Mouse (Mus musculus) midbrain, embryonic 14.5 days (tissue): ENCODE data around the gene Sgf29. TPM values are rescaled to one million over a fixed set of nuclear protein-coding genes. Genes with fewer than 3 reads are reported as not detected.

ENCODE experiments used
- ATAC-seq: fragments of 200-750 bp; cut with Nextera tagmentation; 2 replicates; pipeline ENCODE4 v1.8.0; 2017; ENCODE audit warnings: moderate number of reproducible peaks, moderate library complexity; ENCODE audit not compliant: low FRiP score, low TSS enrichment
- DNase-seq: peaks from one replicate; pipeline ENCODE4 v3.0.0-alpha.2; 2015
- H3K27ac ChIP-seq: fragments of 300-500 bp; sonication (generic); replicated peaks from 2 replicates; pipeline ENCODE4 v1.5.1; 2014; ENCODE audit warnings: mild to moderate bottlenecking, low read depth, low read length, moderate library complexity
- H3K27me3 ChIP-seq: fragments of 300-500 bp; sonication (generic); 2 replicates; pipeline ENCODE4 v1.6.1; 2014; ENCODE audit warnings: low read length, control low read depth, mixed read lengths; ENCODE audit not compliant: control insufficient read depth, insufficient read depth
- H3K36me3 ChIP-seq: fragments of 300-500 bp; sonication (generic); 2 replicates; pipeline ENCODE4 v1.6.1; 2014; ENCODE audit warnings: low read length, control low read depth; ENCODE audit not compliant: control insufficient read depth, insufficient read depth
- H3K4me1 ChIP-seq: fragments of 300-500 bp; sonication (generic); 2 replicates; pipeline ENCODE4 v1.6.1; 2014; ENCODE audit warnings: mild to moderate bottlenecking, antibody characterized with exemption, low read length, control low read depth; ENCODE audit not compliant: control insufficient read depth, insufficient read depth
- H3K4me2 ChIP-seq: fragments of 300-500 bp; sonication (generic); 2 replicates; pipeline ENCODE4 v1.6.1; 2014; ENCODE audit warnings: mild to moderate bottlenecking, low read length, moderate library complexity
- H3K4me3 ChIP-seq: fragments of 300-500 bp; sonication (generic); replicated peaks from 2 replicates; pipeline ENCODE4 v1.5.1; 2014; ENCODE audit warnings: low read depth, low read length
- H3K9ac ChIP-seq: fragments of 300-500 bp; sonication (generic); replicated peaks from 2 replicates; pipeline ENCODE4 v1.6.1; 2014; ENCODE audit warnings: mild to moderate bottlenecking, low read length, moderate library complexity
- H3K9me3 ChIP-seq: fragments of 300-500 bp; sonication (generic); 2 replicates; pipeline ENCODE4 v1.6.1; 2016; ENCODE audit warnings: low read length, control low read depth, mixed read lengths; ENCODE audit not compliant: control insufficient read depth
- WGBS: fragments of 180-500 bp; shearing (Covaris S2); extraction: QIAGEN DNeasy Blood & Tissue Kit; methylation state at CpG from one replicate; pipeline ENCODE4 v1.1.7; 2014; 5-methylcytosine and 5-hydroxymethylcytosine counted together
- polyA plus RNA-seq: library from polyadenylated mRNA; unstranded; fragments of >200 nt; fragmentation: Nextera tagmentation; extraction: Ambion mirVana; gene quantifications from 2 replicates; pipeline ENCODE4 v1.2.1, GENCODE M21; 2014

The Sgf29 gene
- polyA plus RNA-seq, 1 experiment from 2014 or later = 64.6 TPM

DNA sequence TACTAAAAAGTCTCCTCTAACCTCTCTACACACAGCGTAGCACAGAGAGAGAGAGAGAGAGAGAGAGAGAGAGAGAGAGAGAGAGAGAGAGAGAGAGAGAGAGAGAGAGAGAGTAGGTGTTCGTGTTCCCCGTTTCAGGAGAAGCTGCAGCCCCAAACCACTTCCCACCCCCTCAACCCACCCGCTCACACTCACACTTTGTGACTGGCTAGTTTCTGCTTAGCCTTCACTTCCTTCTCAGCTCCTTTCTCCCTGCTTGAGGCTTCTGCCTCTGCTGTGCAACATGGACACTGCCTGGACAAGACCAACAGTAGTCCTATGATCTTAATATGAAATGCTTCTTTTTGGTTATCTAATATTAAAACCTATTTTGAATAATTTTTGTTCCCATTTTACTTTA is 61.2 kb downstream of the Sgf29 start:
- Histone ChIP-seq H3K36me3 (no peaks in the 10 kb centered on the region), H3K4me3 (no peak overlapping the region), H3K9me3 (no peaks in the 10 kb centered on the region), H3K4me2 (no peak overlapping the region), H3K27ac (no peak overlapping the region), H3K27me3 (no peaks in the 10 kb centered on the region), H3K9ac (no peak overlapping the region), H3K4me1 (0 out of 2 replicates have a peak, but pooled peaks cover 2% of the 10 kb centered on the region)
- ATAC-seq (no peak), DNase-seq (no peak)
- WGBS = 73% methylated on average over 4 of the region's 4 CpGs

DNA sequence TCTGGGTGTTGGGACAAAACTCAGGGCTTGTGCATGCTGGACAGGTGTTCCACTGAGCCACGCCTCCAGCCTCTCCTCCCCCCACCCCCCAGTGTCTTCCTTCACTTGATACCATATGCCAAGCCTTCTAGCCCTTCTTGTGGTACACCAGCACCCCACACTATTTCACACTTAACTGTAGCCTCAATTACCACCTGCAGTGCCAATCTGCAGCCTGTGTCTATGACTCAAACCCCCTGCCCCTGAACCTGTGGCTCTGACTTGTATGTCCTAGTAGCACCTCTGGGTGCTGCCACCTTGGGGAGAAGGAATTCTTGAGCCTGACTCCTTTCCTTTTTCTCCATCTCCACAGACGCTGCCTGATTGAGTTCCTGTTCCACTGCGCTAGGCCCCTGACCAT is 62.8 kb downstream of the Sgf29 start:
- H3K27me3 ChIP-seq = no peaks in the 10 kb centered on the region
- WGBS = 78% methylated on average over 3 of the region's 3 CpGs
- H3K4me3 ChIP-seq = no peak overlapping the region
- no peak for ATAC-seq
- no peak overlapping the region for H3K27ac ChIP-seq
- no peak for DNase-seq
- H3K9me3 ChIP-seq = no peaks in the 10 kb centered on the region
- no peak overlapping the region for H3K9ac ChIP-seq
- H3K4me1 ChIP-seq = no peaks in the 10 kb centered on the region
- H3K36me3 ChIP-seq = no peaks in the 10 kb centered on the region
- no peak overlapping the region for H3K4me2 ChIP-seq

DNA sequence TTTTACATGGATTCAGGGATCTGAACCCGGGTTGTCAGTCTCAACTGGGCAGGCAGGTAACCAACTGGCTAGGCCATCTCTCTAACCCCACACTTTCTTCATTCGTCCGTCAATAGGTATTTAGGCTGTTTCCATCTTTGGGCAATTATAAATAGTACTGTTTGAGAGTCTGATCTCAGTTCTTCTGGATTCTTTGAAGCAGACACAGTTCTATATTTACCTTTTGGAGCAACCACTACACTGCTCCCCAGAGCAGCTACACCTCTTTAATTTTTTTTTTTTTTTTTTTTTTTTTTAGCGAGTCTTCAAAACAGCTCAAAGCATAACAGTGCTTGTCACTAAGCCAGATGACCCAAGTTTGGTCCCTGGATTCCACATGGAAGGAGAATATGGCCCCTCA is 66.6 kb downstream of the Sgf29 start:
- Histone ChIP-seq H3K9me3 (no peaks in the 10 kb centered on the region), H3K4me2 (no peak overlapping the region), H3K27ac (no peak overlapping the region), H3K4me1 (no peaks in the 10 kb centered on the region), H3K36me3 (no peaks in the 10 kb centered on the region), H3K9ac (no peak overlapping the region), H3K4me3 (no peak overlapping the region), H3K27me3 (no peaks in the 10 kb centered on the region)
- no peak for DNase-seq
- 84% methylated on average over 4 of the region's 4 CpGs for WGBS
- ATAC-seq = no peak

DNA sequence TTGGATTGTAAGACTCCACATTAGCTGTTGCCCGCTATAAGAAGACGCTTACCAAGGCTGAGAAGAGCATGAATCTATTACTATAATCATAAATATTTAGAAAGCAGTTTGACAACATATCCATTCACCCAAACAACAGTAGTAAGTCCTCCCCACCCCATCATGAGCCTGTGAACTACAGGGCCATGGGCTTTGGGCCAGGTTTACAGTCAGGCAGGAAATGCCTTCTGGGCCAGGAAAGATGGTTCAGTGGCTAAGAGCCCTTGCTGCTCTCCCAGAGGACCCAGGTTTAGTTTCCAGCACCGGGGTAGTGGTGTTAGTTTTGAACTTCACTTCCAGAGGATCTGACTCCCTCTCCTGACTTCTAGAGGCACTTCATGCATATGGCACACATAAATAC is 68.5 kb downstream of the Sgf29 start:
- Histone ChIP-seq H3K9me3 (no peaks in the 10 kb centered on the region), H3K4me1 (no peaks in the 10 kb centered on the region), H3K4me3 (no peak overlapping the region), H3K27ac (no peak overlapping the region), H3K27me3 (no peaks in the 10 kb centered on the region), H3K36me3 (no peaks in the 10 kb centered on the region), H3K9ac (no peak overlapping the region), H3K4me2 (no peak overlapping the region)
- WGBS = 95% methylated on average over 3 of the region's 3 CpGs
- no peak for ATAC-seq
- DNase-seq = no peak

DNA sequence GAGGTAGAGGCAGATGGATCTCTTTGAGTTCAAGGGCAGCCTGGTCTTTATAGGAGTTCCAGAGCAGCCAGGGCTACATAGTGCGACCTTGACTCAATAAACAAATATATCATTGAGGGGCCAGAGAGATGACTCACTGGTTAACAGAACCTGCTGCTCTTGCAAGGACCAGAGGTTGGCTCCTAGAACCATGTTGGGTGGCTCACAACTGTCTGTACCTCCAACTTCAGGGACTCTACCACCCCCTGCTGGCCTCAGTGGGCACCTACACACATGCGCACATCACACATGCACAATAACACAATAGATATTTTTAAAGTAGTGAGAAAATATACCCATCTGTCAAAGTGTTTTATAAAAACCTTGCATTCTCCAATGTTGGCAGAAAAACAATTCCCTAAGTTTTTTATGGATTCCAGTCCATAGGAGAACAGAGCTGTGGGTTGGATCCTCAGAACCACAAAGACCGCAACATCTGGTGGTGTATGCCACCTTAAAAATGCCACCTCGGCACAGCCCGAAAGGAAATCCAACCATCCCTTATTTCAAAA is 69.8 kb downstream of the Sgf29 start:
- no peak overlapping the region for H3K9ac ChIP-seq
- H3K36me3 ChIP-seq = no peaks in the 10 kb centered on the region
- no peak for ATAC-seq
- no peak overlapping the region for H3K27ac ChIP-seq
- 98% methylated on average over 5 of the region's 5 CpGs for WGBS
- no peaks in the 10 kb centered on the region for H3K9me3 ChIP-seq
- H3K4me2 ChIP-seq = no peak overlapping the region
- no peak overlapping the region for H3K4me3 ChIP-seq
- H3K4me1 ChIP-seq = no peaks in the 10 kb centered on the region
- DNase-seq = no peak
- no peaks in the 10 kb centered on the region for H3K27me3 ChIP-seq

DNA sequence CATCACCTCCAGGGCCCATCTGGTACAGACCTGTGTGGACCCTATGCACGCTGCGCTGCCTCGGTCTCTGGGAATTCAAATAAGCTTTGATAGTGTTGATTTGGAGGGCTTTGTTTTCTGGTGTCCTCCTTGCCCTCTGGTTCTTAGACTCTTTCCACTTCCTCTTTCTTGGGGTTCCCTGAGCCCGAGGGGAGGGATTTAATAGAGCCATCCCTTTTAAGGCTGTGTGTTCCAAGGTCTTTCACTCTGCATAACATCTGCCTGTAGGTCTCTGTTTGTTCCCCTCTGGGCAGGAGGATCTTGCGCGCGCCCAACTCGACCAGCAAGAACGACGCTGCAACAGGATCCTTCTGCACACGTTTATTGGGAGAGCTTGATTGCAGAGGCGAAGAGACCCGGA is 72.5 kb downstream of the Sgf29 start:
- DNase-seq (no peak), ATAC-seq (no peak)
- no peak overlapping the region for H3K4me2 ChIP-seq
- WGBS = 92% methylated on average over 13 of the region's 13 CpGs
- no peaks in the 10 kb centered on the region for H3K4me1 ChIP-seq
- no peak overlapping the region for H3K27ac ChIP-seq
- H3K9ac ChIP-seq = no peak overlapping the region
- no peaks in the 10 kb centered on the region for H3K27me3 ChIP-seq
- no peaks in the 10 kb centered on the region for H3K9me3 ChIP-seq
- H3K4me3 ChIP-seq = no peak overlapping the region
- no peaks in the 10 kb centered on the region for H3K36me3 ChIP-seq

Other genes with a start within 250 kb of the Sgf29 start
- gene Cd19, start 234.4 kb upstream of the Sgf29 start, polyA plus RNA-seq = not detected in 2 replicates
- gene Rabep2, start 220.6 kb upstream of the Sgf29 start, polyA plus RNA-seq = 19.6 and 22.1 TPM in 2 replicates
- 0.39 TPM in 1 of 2 replicates, not detected in the other for gene Atp2a1, start 186.2 kb upstream of the Sgf29 start, polyA plus RNA-seq
- 67.5 and 73.1 TPM in 2 replicates for gene Sh2b1, start 173.9 kb upstream of the Sgf29 start, polyA plus RNA-seq
- gene Tufm, start 161.9 kb upstream of the Sgf29 start, polyA plus RNA-seq = 118 and 135 TPM in 2 replicates
- 51.8 and 73.2 TPM in 2 replicates for gene Atxn2l, start 145.9 kb upstream of the Sgf29 start, polyA plus RNA-seq
- 171 and 174 TPM in 2 replicates for gene Eif3c, start 82.9 kb upstream of the Sgf29 start, polyA plus RNA-seq
- 0.28 and 0.55 TPM in 2 replicates for gene Apobr, start 64.4 kb upstream of the Sgf29 start, polyA plus RNA-seq
- gene Cln3, start 63.5 kb upstream of the Sgf29 start, polyA plus RNA-seq = 26.5 and 27.7 TPM in 2 replicates
- not detected in 2 replicates for gene Il27, start 54.4 kb upstream of the Sgf29 start, polyA plus RNA-seq
- 0.84 and 5.8 TPM in 2 replicates for gene Nupr1, start 18.4 kb upstream of the Sgf29 start, polyA plus RNA-seq
- 0.38 and 2.6 TPM in 2 replicates for gene Sult1a1, start 27.1 kb downstream of the Sgf29 start, polyA plus RNA-seq
- gene Bola2, start 46.1 kb downstream of the Sgf29 start, polyA plus RNA-seq = 128 and 164 TPM in 2 replicates
- 10.6 and 13.7 TPM in 2 replicates for gene Slx1b, start 46.5 kb downstream of the Sgf29 start, polyA plus RNA-seq
- 95.0 and 115 TPM in 2 replicates for gene Coro1a, start 58.5 kb downstream of the Sgf29 start, polyA plus RNA-seq
- 78.4 and 110 TPM in 2 replicates for gene Mapk3, start 110.3 kb downstream of the Sgf29 start, polyA plus RNA-seq
- gene Gdpd3, start 117.0 kb downstream of the Sgf29 start, polyA plus RNA-seq = 2.0 and 3.4 TPM in 2 replicates
- 218 and 255 TPM in 2 replicates for gene Ypel3, start 127.6 kb downstream of the Sgf29 start, polyA plus RNA-seq
- 0.22 and 0.24 TPM in 2 replicates for gene Tbx6, start 132.2 kb downstream of the Sgf29 start, polyA plus RNA-seq
- 210 and 212 TPM in 2 replicates for gene Ppp4c, start 143.2 kb downstream of the Sgf29 start, polyA plus RNA-seq
- gene Fam57b, start 148.4 kb downstream of the Sgf29 start, polyA plus RNA-seq = 51.6 and 72.4 TPM in 2 replicates
- not detected in 2 replicates for gene 4930451I11Rik, start 182.3 kb downstream of the Sgf29 start, polyA plus RNA-seq
- 9.7 and 15.3 TPM in 2 replicates for gene Doc2a, start 198.1 kb downstream of the Sgf29 start, polyA plus RNA-seq
- 8.0 and 12.8 TPM in 2 replicates for gene Hirip3, start 212.7 kb downstream of the Sgf29 start, polyA plus RNA-seq
- gene Ino80e, start 213.1 kb downstream of the Sgf29 start, polyA plus RNA-seq = 93.5 and 95.8 TPM in 2 replicates
- 39.0 and 39.5 TPM in 2 replicates for gene Taok2, start 235.4 kb downstream of the Sgf29 start, polyA plus RNA-seq